Mouse (Mus musculus) heart, adult 2 months (tissue): ENCODE results near the gene Mdga1.

Experiments
- CTCF ChIP-seq: fragments of 200-600 bp; IDR thresholded peaks from 2 replicates; pipeline ENCODE4 v1.8.1; 2022; ENCODE audit warnings: antibody characterized with exemption, mild to moderate bottlenecking, moderate library complexity
- EP300 ChIP-seq: fragments of 200-500 bp; IDR thresholded peaks from 2 replicates; pipeline ENCODE4 v1.6.1; 2011; ENCODE audit warnings: low read depth, low read length, control low read depth; ENCODE audit not compliant: insufficient read depth

- TF ChIP-seq CTCF = no peak
- TF ChIP-seq EP300 = no peak
These were observed 28.8 kb upstream of the Mdga1 start for GRCm38 (mm10) chr17:29998566-29999295.
